Mouse (Mus musculus): ENCODE data around the gene Gm10330. TPM values are rescaled to one million over a fixed set of nuclear protein-coding genes. Genes with fewer than 3 reads are reported as not detected.
"Not testable (repeated sequence)": the region's sequence is repeated elsewhere in the genome, so short reads cannot be mapped to it uniquely, and the experiment has no call there.

The Gm10330 gene
- total RNA-seq (2014; fragmentation: Nextera tagmentation), result not detected in 2 replicates
- total RNA-seq (2017), result 0.27 TPM in 1 of 2 replicates, not detected in the other
- not detected in 2 replicates for polyA plus RNA-seq (2012)

- not testable (repeated sequence) for H3K4me1 ChIP-seq (ENCODE audit: insufficient read depth, low read depth, low read length); H3K9me3 ChIP-seq (replicated peaks); H3K4me3 ChIP-seq (ENCODE audit: low read depth, low read length); ATAC-seq (ENCODE audit: extremely low read depth, insufficient number of reproducible peaks, low FRiP score, poor library complexity, severe bottlenecking); H3K36me3 ChIP-seq (replicated peaks); DNase-seq (ENCODE audit: low spot score); H3K27me3 ChIP-seq (ENCODE audit: insufficient read depth, low read length)
These were observed at the start of gene Gm10330 for GRCm38 (mm10) chr12:23780165-23780564. TSS of gene Gm10330 (minus strand) at chr12:23780265.

DNA sequence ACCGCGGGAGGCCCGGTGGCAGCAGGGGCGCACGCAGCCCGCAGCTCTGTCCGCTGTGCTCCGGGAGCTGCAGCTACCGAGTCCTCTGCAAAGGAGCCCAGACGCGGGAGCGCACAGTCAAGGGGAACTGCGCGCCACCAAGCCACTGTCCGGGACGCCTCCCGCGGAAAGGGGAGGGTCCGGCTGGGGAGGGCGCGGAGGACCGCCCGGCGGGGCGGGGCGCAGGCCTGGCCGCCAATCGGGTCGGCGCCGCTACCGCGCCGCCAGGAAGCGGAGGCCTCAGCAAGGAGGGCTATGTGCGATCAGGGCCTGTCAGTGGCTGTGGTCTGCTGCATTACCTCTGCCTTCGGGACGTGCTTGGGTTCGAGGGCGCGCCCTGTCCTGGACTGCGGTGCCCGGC lies 20.7 kb upstream of the Gm10330 start:
- H3K27me3 ChIP-seq (ENCODE audit: insufficient read depth, low read length); H3K4me1 ChIP-seq (ENCODE audit: insufficient read depth, low read depth, low read length); H3K9me3 ChIP-seq (replicated peaks); H3K4me3 ChIP-seq (ENCODE audit: low read depth, low read length); H3K36me3 ChIP-seq (replicated peaks); DNase-seq (ENCODE audit: low spot score); ATAC-seq (ENCODE audit: extremely low read depth, insufficient number of reproducible peaks, low FRiP score, poor library complexity, severe bottlenecking): not testable (repeated sequence)

- not testable (repeated sequence) for DNase-seq (ENCODE audit: low spot score); ATAC-seq (ENCODE audit: extremely low read depth, insufficient number of reproducible peaks, low FRiP score, poor library complexity, severe bottlenecking); H3K9me3 ChIP-seq (replicated peaks); H3K36me3 ChIP-seq (replicated peaks); H3K4me1 ChIP-seq (ENCODE audit: insufficient read depth, low read depth, low read length); H3K4me3 ChIP-seq (ENCODE audit: low read depth, low read length); H3K27me3 ChIP-seq (ENCODE audit: insufficient read depth, low read length)
These were observed 20.3 kb upstream of the Gm10330 start for GRCm38 (mm10) chr12:23800366-23800765.
